Mouse (Mus musculus): ENCODE measurements around the gene Stk32c. TPM values are rescaled to one million over a fixed set of nuclear protein-coding genes. Genes with fewer than 3 reads are reported as not detected.

Gene Stk32c
- polyA plus RNA-seq, 1 experiment from 2014 or later = 0.11 TPM

DNA sequence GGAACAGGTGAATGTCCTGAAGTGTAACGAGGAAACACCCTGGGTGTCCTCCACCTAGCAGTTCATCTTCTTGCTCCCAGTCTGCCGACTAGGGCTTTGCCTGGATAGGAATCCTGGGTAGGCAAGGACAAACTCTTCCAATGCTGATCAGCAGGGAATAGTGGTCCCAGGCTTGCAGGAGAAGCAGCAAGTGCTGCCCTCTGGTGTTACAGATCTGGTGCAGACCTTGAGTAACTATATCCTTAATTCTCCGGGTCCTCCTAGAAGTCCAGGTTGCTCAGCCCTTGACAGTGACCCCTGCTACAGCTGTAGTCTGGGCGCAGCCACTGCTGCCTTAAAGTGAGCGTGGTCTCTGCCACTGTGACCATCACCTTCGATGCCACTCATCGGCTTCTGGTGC, 13.0 kb downstream of the Stk32c start:
- no peaks in the 10 kb centered on the region for H3K4me1 ChIP-seq (ENCODE audit: control insufficient read depth, insufficient read depth, low read length)
- no peak overlapping the region for H3K4me2 ChIP-seq (ENCODE audit: low read depth, low read length)
- no peaks in the 10 kb centered on the region for H3K9me3 ChIP-seq (ENCODE audit: control insufficient read depth, low read length)
- ATAC-seq (ENCODE audit: low read depth) (peak; percentile 71; the same call in 1 of the 2 replicates), DNase-seq (ENCODE audit: low spot score) (peak; percentile 88)
- 23% methylated on average over 7 of the region's 7 CpGs for WGBS
- H3K9ac ChIP-seq (ENCODE audit: low read depth, low read length) = no peak overlapping the region
- H3K27ac ChIP-seq (replicated peaks; ENCODE audit: low read depth, low read length) = no peak overlapping the region
- no peaks in the 10 kb centered on the region for H3K36me3 ChIP-seq (ENCODE audit: control insufficient read depth, insufficient read depth, low read length)
- no peak overlapping the region for H3K4me3 ChIP-seq (ENCODE audit: low read depth, low read length)
- peaks cover 8% of the 10 kb centered on the region; the same call in 1 of the 2 replicates for H3K27me3 ChIP-seq (replicated peaks; ENCODE audit: control insufficient read depth, insufficient read depth, low read length)

GRCm38 (mm10) chr7:139197022-139197421, 16.1 kb downstream of the Stk32c start:
- Histone ChIP-seq H3K4me1 (ENCODE audit: control insufficient read depth, insufficient read depth, low read length) (no peaks in the 10 kb centered on the region), H3K36me3 (ENCODE audit: control insufficient read depth, insufficient read depth, low read length) (no peaks in the 10 kb centered on the region), H3K9me3 (ENCODE audit: control insufficient read depth, low read length) (no peaks in the 10 kb centered on the region), H3K27ac (replicated peaks; ENCODE audit: low read depth, low read length) (no peak overlapping the region), H3K27me3 (replicated peaks; ENCODE audit: control insufficient read depth, insufficient read depth, low read length) (peaks cover 8% of the 10 kb centered on the region; the same call in 1 of the 2 replicates), H3K4me3 (ENCODE audit: low read depth, low read length) (no peak overlapping the region), H3K4me2 (ENCODE audit: low read depth, low read length) (no peak overlapping the region), H3K9ac (ENCODE audit: low read depth, low read length) (no peak overlapping the region)
- no peak for DNase-seq (ENCODE audit: low spot score)
- no peak for ATAC-seq (ENCODE audit: low read depth)
- WGBS = 78% methylated on average over 4 of the region's 4 CpGs

GRCm38 (mm10) chr7:139191619-139192018, 21.5 kb downstream of the Stk32c start:
- Histone ChIP-seq H3K9ac (ENCODE audit: low read depth, low read length) (no peak overlapping the region), H3K4me1 (ENCODE audit: control insufficient read depth, insufficient read depth, low read length) (no peaks in the 10 kb centered on the region), H3K27ac (replicated peaks; ENCODE audit: low read depth, low read length) (no peak overlapping the region), H3K9me3 (ENCODE audit: control insufficient read depth, low read length) (no peaks in the 10 kb centered on the region), H3K4me3 (ENCODE audit: low read depth, low read length) (no peak overlapping the region), H3K36me3 (ENCODE audit: control insufficient read depth, insufficient read depth, low read length) (no peaks in the 10 kb centered on the region), H3K4me2 (ENCODE audit: low read depth, low read length) (no peak overlapping the region), H3K27me3 (replicated peaks; ENCODE audit: control insufficient read depth, insufficient read depth, low read length) (peaks cover 23% of the 10 kb centered on the region)
- WGBS = 62% methylated on average over 6 of the region's 6 CpGs
- no peak for DNase-seq (ENCODE audit: low spot score)
- ATAC-seq (ENCODE audit: low read depth) = no peak

DNA sequence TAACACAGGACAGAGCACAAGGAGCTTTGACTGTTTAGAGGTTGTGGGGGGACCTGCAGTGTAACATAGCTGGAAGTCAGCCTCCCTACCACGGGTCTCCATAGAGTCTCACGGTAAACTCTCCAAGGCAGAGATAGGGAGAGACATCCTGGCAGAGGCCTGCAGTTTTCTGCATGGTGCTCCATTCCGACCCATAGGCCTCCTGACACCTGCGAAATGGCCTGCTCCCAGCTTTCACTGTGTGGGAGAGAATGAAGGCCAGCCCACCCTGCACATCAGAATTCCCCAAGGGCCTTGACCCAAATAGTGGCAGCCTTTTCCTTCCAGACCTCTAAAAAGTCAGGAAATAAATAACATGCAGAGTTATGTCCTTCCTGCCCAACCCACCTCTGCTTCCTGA, 22.5 kb downstream of the Stk32c start:
- no peak overlapping the region for H3K9ac ChIP-seq (ENCODE audit: low read depth, low read length)
- H3K36me3 ChIP-seq (ENCODE audit: control insufficient read depth, insufficient read depth, low read length) = no peaks in the 10 kb centered on the region
- no peak for ATAC-seq (ENCODE audit: low read depth)
- H3K27me3 ChIP-seq (replicated peaks; ENCODE audit: control insufficient read depth, insufficient read depth, low read length) = peaks cover 33% of the 10 kb centered on the region
- 88% methylated on average over 4 of the region's 4 CpGs for WGBS
- H3K4me2 ChIP-seq (ENCODE audit: low read depth, low read length) = no peak overlapping the region
- DNase-seq (ENCODE audit: low spot score) = no peak
- H3K4me3 ChIP-seq (ENCODE audit: low read depth, low read length) = no peak overlapping the region
- no peaks in the 10 kb centered on the region for H3K9me3 ChIP-seq (ENCODE audit: control insufficient read depth, low read length)
- no peak overlapping the region for H3K27ac ChIP-seq (replicated peaks; ENCODE audit: low read depth, low read length)
- no peaks in the 10 kb centered on the region for H3K4me1 ChIP-seq (ENCODE audit: control insufficient read depth, insufficient read depth, low read length)

DNA sequence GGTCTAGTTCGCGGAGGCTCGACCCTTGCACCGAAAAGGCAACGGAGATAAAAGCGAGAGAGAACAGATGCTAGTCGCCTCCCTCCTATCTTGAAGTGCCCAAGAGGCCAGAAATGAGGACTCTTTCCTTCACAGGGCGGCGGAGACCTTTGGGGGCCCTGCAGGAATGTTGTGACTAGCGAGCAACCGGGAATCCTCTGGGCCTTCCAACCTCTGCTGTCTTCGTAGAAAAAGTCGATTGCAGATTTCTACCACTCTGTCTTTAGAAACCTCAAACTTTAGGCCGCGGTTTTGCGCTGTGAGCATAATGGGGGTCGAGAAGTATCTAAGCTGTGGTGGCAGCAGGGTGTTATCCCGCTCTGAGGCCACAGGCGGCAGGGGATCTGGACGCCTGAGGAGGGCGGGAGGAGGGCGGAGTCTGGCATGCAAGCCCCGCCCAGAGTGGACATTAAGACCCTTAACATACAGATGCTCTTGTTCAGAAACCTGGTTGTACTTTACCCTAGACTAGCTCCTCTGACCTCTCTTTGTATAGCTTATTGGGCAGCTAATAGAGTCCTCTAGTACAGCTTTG, 24.4 kb downstream of the Stk32c start:
- H3K27me3 ChIP-seq (replicated peaks; ENCODE audit: control insufficient read depth, insufficient read depth, low read length) = peaks cover 40% of the 10 kb centered on the region
- WGBS = 1% methylated on average over 21 of the region's 23 CpGs
- H3K4me1 ChIP-seq (ENCODE audit: control insufficient read depth, insufficient read depth, low read length) = no peaks in the 10 kb centered on the region
- peak overlapping the region; percentile 64 for H3K9ac ChIP-seq (ENCODE audit: low read depth, low read length)
- H3K36me3 ChIP-seq (ENCODE audit: control insufficient read depth, insufficient read depth, low read length) = no peaks in the 10 kb centered on the region
- peak overlapping the region; percentile 70 for H3K4me3 ChIP-seq (ENCODE audit: low read depth, low read length)
- DNase-seq (ENCODE audit: low spot score) (peak; percentile 63), ATAC-seq (ENCODE audit: low read depth) (peak; percentile 82)
- H3K27ac ChIP-seq (replicated peaks; ENCODE audit: low read depth, low read length) = no peak overlapping the region
- peak overlapping the region; percentile 96 for H3K4me2 ChIP-seq (ENCODE audit: low read depth, low read length)
- H3K9me3 ChIP-seq (ENCODE audit: control insufficient read depth, low read length) = no peaks in the 10 kb centered on the region

DNA sequence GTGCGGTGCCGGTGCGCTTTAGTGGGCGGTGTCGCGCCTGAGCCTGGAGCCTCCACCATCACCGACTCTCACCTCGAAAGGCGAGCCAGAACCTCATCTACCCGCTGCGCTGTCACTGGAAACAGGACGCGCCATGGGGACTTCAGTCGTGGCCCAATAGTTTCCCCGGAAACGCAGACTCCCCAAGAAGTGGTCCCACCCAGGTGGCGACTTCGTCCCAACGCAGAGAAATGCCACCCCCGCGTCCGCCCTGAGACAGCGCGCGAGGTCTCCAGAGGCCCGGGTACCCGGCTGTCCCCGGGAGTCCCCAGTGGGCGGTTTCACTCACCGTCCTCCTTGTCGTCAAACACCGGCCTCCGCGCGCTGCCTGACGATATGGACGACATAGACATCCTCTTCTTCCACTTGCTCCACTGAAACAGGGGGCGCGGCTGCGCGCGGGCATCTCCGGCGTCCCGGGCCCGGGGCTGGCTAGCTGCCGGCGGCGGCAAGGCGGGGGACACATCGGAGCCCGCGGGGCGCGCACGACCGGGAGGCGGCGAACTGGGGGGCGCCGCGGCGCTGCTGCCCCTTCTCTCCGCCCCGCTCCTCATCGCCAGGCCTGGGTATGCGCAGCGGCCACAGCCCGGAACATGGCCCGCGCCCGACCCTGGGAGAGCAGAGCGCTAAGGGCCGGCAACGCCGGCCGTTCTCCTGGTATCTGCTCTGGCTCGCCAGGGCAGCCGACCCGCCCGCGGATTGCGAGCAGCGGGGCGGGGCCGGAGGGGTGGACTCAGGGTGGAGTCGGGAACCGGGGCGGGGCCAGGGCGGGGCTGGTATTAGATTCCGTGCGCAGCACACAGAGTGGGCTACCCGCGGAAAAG, 25.1 kb downstream of the Stk32c start:
- Histone ChIP-seq H3K27ac (replicated peaks; ENCODE audit: low read depth, low read length) (no peak overlapping the region), H3K9ac (ENCODE audit: low read depth, low read length) (peak overlapping the region; percentile 64), H3K4me1 (ENCODE audit: control insufficient read depth, insufficient read depth, low read length) (no peaks in the 10 kb centered on the region), H3K9me3 (ENCODE audit: control insufficient read depth, low read length) (no peaks in the 10 kb centered on the region), H3K36me3 (ENCODE audit: control insufficient read depth, insufficient read depth, low read length) (no peaks in the 10 kb centered on the region), H3K27me3 (replicated peaks; ENCODE audit: control insufficient read depth, insufficient read depth, low read length) (peaks cover 40% of the 10 kb centered on the region), H3K4me2 (ENCODE audit: low read depth, low read length) (peak overlapping the region; percentile 96), H3K4me3 (ENCODE audit: low read depth, low read length) (peak overlapping the region; percentile 70)
- DNase-seq (ENCODE audit: low spot score) (peak; percentile 86), ATAC-seq (ENCODE audit: low read depth) (peak; percentile 98)
- under 1% methylated on average over 62 of the region's 94 CpGs for WGBS

GRCm38 (mm10) chr7:139187277-139187676, 25.8 kb downstream of the Stk32c start:
- Histone ChIP-seq H3K27ac (replicated peaks; ENCODE audit: low read depth, low read length) (no peak overlapping the region), H3K4me3 (ENCODE audit: low read depth, low read length) (peak overlapping the region; percentile 70), H3K4me2 (ENCODE audit: low read depth, low read length) (peak overlapping the region; percentile 96), H3K9ac (ENCODE audit: low read depth, low read length) (no peak overlapping the region), H3K4me1 (ENCODE audit: control insufficient read depth, insufficient read depth, low read length) (no peaks in the 10 kb centered on the region), H3K36me3 (ENCODE audit: control insufficient read depth, insufficient read depth, low read length) (no peaks in the 10 kb centered on the region), H3K9me3 (ENCODE audit: control insufficient read depth, low read length) (no peaks in the 10 kb centered on the region), H3K27me3 (replicated peaks; ENCODE audit: control insufficient read depth, insufficient read depth, low read length) (peaks cover 40% of the 10 kb centered on the region)
- DNase-seq (ENCODE audit: low spot score) (no peak), ATAC-seq (ENCODE audit: low read depth) (no peak)
- 39% methylated on average over 7 of the region's 7 CpGs for WGBS

GRCm38 (mm10) chr7:139186436-139186835, 26.7 kb downstream of the Stk32c start:
- Histone ChIP-seq H3K4me3 (ENCODE audit: low read depth, low read length) (no peak overlapping the region), H3K4me1 (ENCODE audit: control insufficient read depth, insufficient read depth, low read length) (no peaks in the 10 kb centered on the region), H3K9ac (ENCODE audit: low read depth, low read length) (no peak overlapping the region), H3K4me2 (ENCODE audit: low read depth, low read length) (no peak overlapping the region), H3K27ac (replicated peaks; ENCODE audit: low read depth, low read length) (no peak overlapping the region), H3K27me3 (replicated peaks; ENCODE audit: control insufficient read depth, insufficient read depth, low read length) (peaks cover 40% of the 10 kb centered on the region), H3K9me3 (ENCODE audit: control insufficient read depth, low read length) (no peaks in the 10 kb centered on the region), H3K36me3 (ENCODE audit: control insufficient read depth, insufficient read depth, low read length) (no peaks in the 10 kb centered on the region)
- no peak for DNase-seq (ENCODE audit: low spot score)
- WGBS = 69% methylated on average over 8 of the region's 8 CpGs
- no peak for ATAC-seq (ENCODE audit: low read depth)

Data from embryonic facial prominence, embryonic 14.5 days (tissue).